In genomic region chr5:135089653-135090052, GRCm38 (mm10) we compare ENCODE assay signal across 8 mouse cellular contexts. TPM values are rescaled to one million over a fixed set of nuclear protein-coding genes. Genes with fewer than 3 reads are reported as not detected.
A peak's percentile ranks its signal among the peaks of the same experiment; 100 is the strongest.
DNase-seq lines count a peak whose midpoint lies in the region; ATAC-seq and TF ChIP-seq lines count a peak whose summit lies in the region.

TSS of gene Mlxipl (plus strand) at chr5:135089890.

- peak within 1 kb of the TSS; percentile 68 for H3K9ac ChIP-seq in embryonic facial prominence, embryonic 13.5 days
- no peak within 1 kb of the TSS for H3K9ac ChIP-seq in heart, embryonic 16.5 days (ENCODE audit: low read length)
- H3K9ac ChIP-seq in stomach, postnatal 0 days (ENCODE audit: low read length) = 0 out of 2 replicates have a peak within 1 kb of the TSS, but pooled peaks have one; percentile 31

- H3K27ac ChIP-seq in embryonic facial prominence, embryonic 13.5 days = no peak within 1 kb of the TSS
- H3K27ac ChIP-seq in heart, embryonic 16.5 days (ENCODE audit: low read length) = no peak within 1 kb of the TSS
- no peak within 1 kb of the TSS for H3K27ac ChIP-seq in stomach, postnatal 0 days (replicated peaks)

- peak within 1 kb of the TSS; percentile 35 for H3K4me3 ChIP-seq in embryonic facial prominence, embryonic 13.5 days
- no peak within 1 kb of the TSS; the same call in 1 of the 2 replicates for H3K4me3 ChIP-seq in heart, embryonic 16.5 days (ENCODE audit: low read length)
- H3K4me3 ChIP-seq in stomach, postnatal 0 days (ENCODE audit: low read depth, low read length) = no peak within 1 kb of the TSS

- no peak for DNase-seq in adrenal gland, postnatal 10 days
- peak; percentile 33 for DNase-seq in large intestine, adult 2 months (ENCODE audit: low read depth, low spot score)
- DNase-seq in stomach, postnatal 0 days (ENCODE audit: low spot score) = peak; percentile 53
- no peak for DNase-seq in cerebellum, adult 8-10 months
- no peak for DNase-seq in spleen, adult 18-20 months
- no peak for DNase-seq in MN1 (ENCODE audit: low spot score)

- WGBS in embryonic facial prominence, embryonic 13.5 days = 1% methylated on average over 39 of the region's 39 CpGs
- 2% methylated on average over 39 of the region's 39 CpGs for WGBS in heart, embryonic 16.5 days
- WGBS in large intestine, adult 2 months = 3% methylated on average over 39 of the region's 39 CpGs
- WGBS in stomach, postnatal 0 days = 3% methylated on average over 39 of the region's 39 CpGs

- peak within 1 kb of the TSS; percentile 59 for H3K4me2 ChIP-seq in embryonic facial prominence, embryonic 13.5 days
- H3K4me2 ChIP-seq in heart, embryonic 16.5 days (ENCODE audit: low read depth, low read length) = peak within 1 kb of the TSS; percentile 42; the same call in 1 of the 2 replicates
- peak within 1 kb of the TSS; percentile 20; the same call in 1 of the 2 replicates for H3K4me2 ChIP-seq in stomach, postnatal 0 days (replicated peaks; ENCODE audit: low read depth)

- no peak for TF ChIP-seq EP300 in stomach, postnatal 0 days (optimal IDR thresholded peaks at IDR 0.05)

- 0 out of 2 replicates have a peak, but pooled peaks cover 5% of the 10 kb centered on the region for H3K4me1 ChIP-seq in embryonic facial prominence, embryonic 13.5 days
- no peaks in the 10 kb centered on the region for H3K4me1 ChIP-seq in heart, embryonic 16.5 days (ENCODE audit: control insufficient read depth, insufficient read depth, low read length)
- no peaks in the 10 kb centered on the region for H3K4me1 ChIP-seq in stomach, postnatal 0 days (replicated peaks; ENCODE audit: control insufficient read depth, insufficient read depth)

- ATAC-seq in embryonic facial prominence, embryonic 13.5 days (ENCODE audit: insufficient number of reproducible peaks, insufficient read depth, low FRiP score, low TSS enrichment, low read depth) = no peak
- no peak for ATAC-seq in heart, embryonic 16.5 days (replicated peaks; ENCODE audit: extremely low read depth, insufficient read depth, low FRiP score)
- peak; percentile 78 for ATAC-seq in stomach, postnatal 0 days (ENCODE audit: low FRiP score, low TSS enrichment)

- no peaks in the 10 kb centered on the region for H3K9me3 ChIP-seq in embryonic facial prominence, embryonic 13.5 days
- H3K9me3 ChIP-seq in heart, embryonic 16.5 days (replicated peaks; ENCODE audit: control insufficient read depth, low read length) = no peaks in the 10 kb centered on the region
- no peaks in the 10 kb centered on the region for H3K9me3 ChIP-seq in stomach, postnatal 0 days (ENCODE audit: control insufficient read depth, low read length)

- TF ChIP-seq CTCF in stomach, postnatal 0 days (IDR thresholded peaks at IDR 0.05; ENCODE audit: low read depth) = peak; percentile 35; the same call in 1 of the 2 replicates

- no peaks in the 10 kb centered on the region for H3K36me3 ChIP-seq in embryonic facial prominence, embryonic 13.5 days
- no peaks in the 10 kb centered on the region for H3K36me3 ChIP-seq in heart, embryonic 16.5 days (ENCODE audit: control insufficient read depth, insufficient read depth)
- H3K36me3 ChIP-seq in stomach, postnatal 0 days (ENCODE audit: control insufficient read depth, insufficient read depth, low read length) = no peaks in the 10 kb centered on the region

- H3K27me3 ChIP-seq in embryonic facial prominence, embryonic 13.5 days = peaks cover 48% of the 10 kb centered on the region
- H3K27me3 ChIP-seq in heart, embryonic 16.5 days (ENCODE audit: control insufficient read depth, insufficient read depth, low read length) = peaks cover 45% of the 10 kb centered on the region
- H3K27me3 ChIP-seq in stomach, postnatal 0 days (ENCODE audit: control insufficient read depth, insufficient read depth, low read length) = no peaks in the 10 kb centered on the region; the same call in 1 of the 2 replicates

RNA-seq across cellular contexts. Expression of gene Mlxipl, which starts in this region (rescaled TPM):
- 10 to 100 TPM; 59.1 to 71.7 TPM for total RNA-seq in adrenal gland, postnatal 10 days (2021)
- polyA plus RNA-seq in embryonic facial prominence, embryonic 13.5 days (2015; fragmentation: Nextera tagmentation; extraction: Ambion mirVana) = 3.5 and 3.9 TPM in 2 replicates
- polyA plus RNA-seq in heart, embryonic 16.5 days (2015; fragmentation: Nextera tagmentation; extraction: Ambion mirVana) = 2.2 and 2.4 TPM in 2 replicates
- 80.5 and 207 TPM in 2 replicates for polyA plus RNA-seq in large intestine, adult 2 months (2012; rRNA removed)
- 0.22 and 0.91 TPM in 2 replicates for polyA plus RNA-seq in stomach, postnatal 0 days (2015; fragmentation: Nextera tagmentation; extraction: Ambion mirVana)

Comparison
In these comparisons a context has a peak if more than half of its experiments do, and no peak if none do; other contexts are left out.
1. RNA of gene Mlxipl (polyA plus RNA-seq): 80.5 to 207 TPM in large intestine, adult 2 months; 3.5 to 3.9 TPM in embryonic facial prominence, embryonic 13.5 days, 2.2 to 2.4 TPM in heart, embryonic 16.5 days and 0.22 to 0.91 TPM in stomach, postnatal 0 days; every median in the first group is over 10 times any median in the second.
2. Peak in DNase-seq, ATAC-seq, H3K9ac ChIP-seq and H3K4me2 ChIP-seq in stomach, postnatal 0 days; RNA of the gene not detected or under 1 TPM.
3. Peak in every context shown above with its lines, with median percentiles within 50 percentile points of each other: H3K4me2 ChIP-seq.